Mouse (Mus musculus): ENCODE measurements around the gene Ift20.

Gene Ift20

DNA sequence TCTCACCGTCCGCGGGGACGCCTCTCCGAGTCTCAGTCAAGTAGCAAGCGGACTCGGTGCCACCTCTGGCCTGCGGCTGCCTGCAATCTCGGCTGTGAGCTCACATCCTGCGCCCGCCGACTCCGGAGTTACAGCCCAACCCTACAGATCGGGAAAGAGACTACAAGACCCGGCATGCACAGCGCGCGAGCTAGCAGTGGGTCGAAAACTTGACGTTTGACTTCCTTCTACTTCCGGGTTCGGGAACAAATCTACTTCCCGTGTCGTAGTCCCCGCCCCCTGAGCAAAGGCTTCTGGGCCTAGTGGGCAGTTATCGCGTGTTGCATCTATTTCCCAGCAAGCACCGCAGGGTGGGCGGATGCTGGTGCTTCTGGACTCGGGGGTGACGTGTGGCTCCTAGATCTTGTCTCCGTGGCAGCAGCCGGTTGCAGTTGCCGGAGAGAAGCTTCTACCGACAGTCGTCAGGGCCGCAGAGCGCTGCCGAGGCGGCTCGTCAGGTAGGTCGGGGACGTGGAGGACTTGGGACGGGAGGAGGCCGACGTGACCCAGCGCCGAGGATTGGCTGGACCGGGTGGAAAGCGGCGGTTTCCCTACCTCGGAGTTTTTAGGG, at the start of gene Ift20, which contains the start of gene Tnfaip1:
Gene Ift20 (plus strand): TSS at position 282 of the 610 bp plus-strand sequence.
Gene Tnfaip1 (minus strand): TSS at position 253 of the 610 bp plus-strand sequence.
- CTCF ChIA-PET = interaction anchor here (0.7 to 1.0 kb wide), 2 partner anchors 16 to 40 kb away, joined by 3 to 6 read pairs; no protein-coding TSS in a partner anchor

DNA sequence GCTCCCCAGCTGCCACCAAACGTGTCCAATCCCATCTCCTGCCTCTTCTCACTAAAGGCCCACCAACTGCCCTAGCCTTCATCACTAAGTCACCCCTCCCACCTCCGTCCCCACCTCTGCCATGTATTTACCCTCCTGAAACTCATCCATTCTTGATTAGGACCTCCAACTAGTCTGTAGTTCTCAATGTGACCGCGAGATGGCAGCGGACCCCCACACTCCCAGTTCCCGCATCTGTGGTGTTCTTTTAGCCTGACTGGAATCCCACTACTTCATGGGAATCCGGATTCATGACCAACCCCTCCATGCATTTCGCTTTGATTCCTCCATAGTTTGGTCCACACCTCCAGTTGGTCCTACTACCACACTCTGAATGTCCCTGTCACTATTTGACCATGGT, 48.0 kb upstream of the Ift20 start:
- CTCF ChIA-PET = no interaction called here

DNA sequence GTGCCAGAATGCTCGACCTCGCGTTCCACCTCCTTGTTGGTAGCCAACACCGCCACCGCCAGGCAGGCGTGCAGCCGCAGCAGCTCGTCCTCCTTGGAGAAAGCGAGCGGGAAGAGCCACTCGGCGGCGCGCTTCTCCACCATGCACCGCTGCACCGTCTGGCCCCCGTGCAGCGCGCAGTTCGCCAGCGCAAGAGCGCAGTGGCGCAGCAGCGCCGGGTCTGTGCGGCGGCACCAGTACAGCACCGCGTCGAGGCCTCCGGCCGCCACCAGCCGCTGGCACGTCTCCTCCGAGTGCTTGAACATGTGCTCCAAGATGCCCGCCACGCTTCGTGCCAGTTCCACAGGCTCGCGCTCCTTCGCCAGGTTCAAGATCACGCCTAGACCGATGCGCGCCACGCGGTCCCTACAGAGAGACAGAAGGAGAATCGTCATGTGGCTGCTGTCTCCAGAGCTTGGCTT, 45.4 kb upstream of the Ift20 start:
- CTCF ChIA-PET = no interaction called here

DNA sequence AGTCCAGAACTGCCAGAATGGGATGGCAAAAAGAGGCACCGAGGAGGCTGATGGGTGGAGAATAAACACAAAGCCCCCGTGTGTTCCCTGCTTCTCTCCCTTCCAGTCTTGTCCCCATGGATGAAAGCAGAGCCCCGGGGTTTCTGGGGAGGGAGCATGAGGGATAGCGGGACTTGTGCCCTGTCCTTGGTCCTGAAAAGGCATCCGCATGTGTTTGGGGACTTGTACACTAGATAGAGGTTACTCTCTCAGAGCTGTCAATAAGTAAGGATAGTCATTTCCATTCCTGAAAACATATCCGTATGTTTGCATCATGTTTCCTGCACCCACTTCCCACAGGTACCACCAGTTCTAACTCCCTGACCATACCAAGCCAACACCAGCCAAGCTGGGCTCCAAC, 40.3 kb upstream of the Ift20 start:
- CTCF ChIA-PET = interaction anchor here (1.6 kb wide), 1 partner anchor 40 kb away, joined by 6 read pairs; no protein-coding TSS in a partner anchor

DNA sequence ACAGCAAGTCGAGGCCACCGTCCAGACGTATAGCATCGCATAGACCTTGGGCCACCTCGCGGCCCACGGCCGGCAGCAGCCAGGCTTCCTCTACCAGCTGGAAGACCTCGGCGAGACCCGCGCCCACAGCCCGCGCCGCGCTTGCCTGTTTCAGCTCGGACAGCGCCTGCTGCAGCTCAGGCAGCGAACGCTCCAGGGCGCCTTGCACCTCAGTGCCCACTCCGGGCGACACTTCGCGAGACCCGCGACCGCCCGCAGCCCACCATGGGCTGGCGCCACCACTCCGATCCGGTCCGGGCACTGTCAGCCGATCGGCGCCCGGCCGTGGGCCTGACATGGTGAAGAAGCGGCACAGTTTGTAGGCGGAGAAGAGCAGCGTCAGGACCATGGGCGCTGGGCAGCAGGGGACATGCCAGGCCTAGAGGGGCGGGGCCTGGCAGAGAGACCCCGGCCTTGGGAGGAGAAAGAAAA, 39.1 kb upstream of the Ift20 start:
- CTCF ChIA-PET = interaction anchor here (1.6 kb wide), 1 partner anchor 38 kb away, joined by 6 read pairs; no protein-coding TSS in a partner anchor

DNA sequence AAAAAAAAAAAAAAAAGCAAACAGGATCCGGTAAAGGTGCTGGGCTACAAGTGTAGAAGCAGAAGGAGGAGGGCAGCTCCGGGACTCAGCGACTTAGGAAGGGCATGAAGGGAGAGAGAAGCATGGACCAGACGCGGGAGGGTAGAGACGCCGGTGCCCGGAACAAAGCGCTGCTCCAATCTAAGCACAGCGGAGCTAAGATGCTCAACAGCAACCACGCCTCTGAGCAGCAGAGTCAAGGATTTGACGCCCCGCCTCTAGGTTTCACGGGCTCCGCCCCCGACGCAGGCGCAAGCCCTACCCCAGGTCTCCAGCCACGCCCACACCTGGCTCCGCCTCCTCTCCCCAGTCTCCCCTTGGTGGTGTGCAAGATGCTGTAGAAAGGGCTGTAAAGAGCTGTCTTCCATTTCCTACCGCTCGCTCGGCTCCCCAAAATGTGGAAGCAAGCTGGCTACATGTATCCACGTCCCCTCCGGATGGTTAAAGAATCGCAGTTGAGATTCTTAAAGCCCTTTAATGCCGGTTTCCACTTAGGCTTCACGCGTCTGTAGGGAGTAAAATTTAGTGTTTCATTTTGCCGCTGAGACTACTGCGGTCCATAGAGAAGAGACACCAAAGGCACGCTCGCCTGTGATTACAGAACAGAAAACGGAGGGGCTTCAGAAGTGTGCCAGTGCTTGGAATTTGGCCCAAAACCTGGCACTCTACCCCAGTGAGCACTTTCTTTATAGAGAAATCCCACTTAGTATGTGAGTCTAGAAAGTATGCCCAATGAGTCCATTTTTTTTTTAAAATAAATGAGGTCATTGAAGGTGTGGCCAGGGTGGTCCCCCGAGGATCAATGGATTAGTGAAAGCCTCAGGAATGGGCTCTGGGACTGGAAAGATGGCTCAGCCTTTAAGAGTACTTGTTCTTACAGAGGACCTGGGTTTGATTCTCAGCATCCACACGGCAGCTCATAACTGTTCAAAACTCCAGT, 38.3 kb upstream of the Ift20 start, which contains the start of gene Sarm1:
Gene Sarm1 (minus strand): TSS at position 211 of the 979 bp plus-strand sequence.
- CTCF ChIA-PET = interaction anchor here (0.6 to 1.6 kb wide), 2 partner anchors 9 to 38 kb away, joined by 3 to 6 read pairs; no protein-coding TSS in a partner anchor

DNA sequence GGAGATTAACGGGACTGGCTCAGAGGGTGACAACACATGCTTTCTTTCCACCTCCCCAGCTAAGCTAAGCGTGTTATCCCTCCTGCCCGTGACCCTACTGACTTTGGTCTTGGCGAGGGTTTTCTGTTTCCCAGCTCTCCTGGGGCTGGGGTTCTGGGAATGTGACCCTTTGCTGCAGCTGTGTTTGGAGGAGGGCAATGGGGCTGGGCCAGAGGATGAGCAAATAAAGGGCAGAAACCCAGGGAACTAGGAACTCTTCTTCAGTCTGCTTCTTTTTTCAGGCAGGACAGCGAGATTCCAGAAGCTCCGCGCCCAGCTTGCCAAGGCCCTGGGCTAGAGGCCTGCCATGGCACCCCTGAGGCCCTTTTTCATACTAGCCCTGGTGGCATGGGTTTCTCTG, 37.2 kb upstream of the Ift20 start, which contains the start of gene Vtn:
Gene Vtn (plus strand): TSS at position 88 of the 400 bp plus-strand sequence.
- CTCF ChIA-PET = no interaction called here

DNA sequence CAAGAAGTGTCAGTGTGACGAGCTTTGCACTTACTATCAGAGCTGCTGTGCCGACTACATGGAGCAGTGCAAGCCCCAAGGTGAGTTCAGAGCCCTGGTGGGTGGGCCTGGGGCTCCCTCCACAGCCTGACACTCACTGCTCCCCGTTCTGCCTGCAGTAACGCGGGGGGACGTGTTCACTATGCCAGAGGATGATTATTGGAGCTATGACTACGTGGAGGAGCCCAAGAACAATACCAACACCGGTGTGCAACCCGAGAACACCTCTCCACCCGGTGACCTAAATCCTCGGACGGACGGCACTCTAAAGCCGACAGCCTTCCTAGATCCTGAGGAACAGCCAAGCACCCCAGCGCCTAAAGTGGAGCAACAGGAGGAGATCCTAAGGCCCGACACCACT, 36.6 kb upstream of the Ift20 start:
- CTCF ChIA-PET = no interaction called here

DNA sequence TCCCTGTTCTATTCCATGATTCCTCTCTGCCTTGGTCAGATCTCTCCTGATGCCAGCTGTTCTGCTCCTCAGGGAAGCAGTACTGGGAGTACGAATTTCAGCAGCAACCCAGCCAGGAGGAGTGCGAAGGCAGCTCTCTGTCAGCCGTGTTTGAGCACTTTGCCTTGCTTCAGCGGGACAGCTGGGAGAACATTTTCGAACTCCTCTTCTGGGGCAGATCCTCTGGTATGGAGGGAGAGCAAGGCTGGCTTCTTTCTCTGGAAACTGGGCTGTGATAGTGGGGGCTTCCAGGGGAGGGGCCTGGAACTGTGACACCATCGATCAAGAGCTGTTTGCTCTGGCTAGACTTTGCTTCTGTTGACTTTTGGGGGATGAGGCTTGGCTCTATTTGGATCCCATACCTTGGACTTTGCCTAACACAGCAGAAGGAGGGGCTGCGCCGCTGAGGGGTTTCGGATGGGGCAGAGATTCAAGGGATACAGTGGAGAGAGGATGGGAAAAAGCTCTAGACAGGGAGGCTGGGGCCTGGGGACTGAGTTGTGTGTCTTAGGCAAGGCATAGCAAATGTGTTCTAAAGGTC, 35.4 kb upstream of the Ift20 start:
- CTCF ChIA-PET = no interaction called here

DNA sequence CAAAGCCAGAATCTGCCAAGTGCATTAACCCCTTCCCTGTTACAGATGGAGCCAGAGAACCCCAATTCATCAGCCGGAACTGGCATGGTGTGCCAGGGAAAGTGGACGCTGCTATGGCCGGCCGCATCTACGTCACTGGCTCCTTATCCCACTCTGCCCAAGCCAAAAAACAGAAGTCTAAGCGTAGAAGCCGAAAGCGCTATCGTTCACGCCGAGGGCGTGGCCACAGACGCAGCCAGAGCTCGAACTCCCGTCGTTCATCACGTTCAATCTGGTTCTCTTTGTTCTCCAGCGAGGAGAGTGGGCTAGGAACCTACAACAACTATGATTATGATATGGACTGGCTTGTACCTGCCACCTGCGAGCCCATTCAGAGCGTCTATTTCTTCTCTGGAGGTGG, 34.6 kb upstream of the Ift20 start:
- CTCF ChIA-PET = no interaction called here

DNA sequence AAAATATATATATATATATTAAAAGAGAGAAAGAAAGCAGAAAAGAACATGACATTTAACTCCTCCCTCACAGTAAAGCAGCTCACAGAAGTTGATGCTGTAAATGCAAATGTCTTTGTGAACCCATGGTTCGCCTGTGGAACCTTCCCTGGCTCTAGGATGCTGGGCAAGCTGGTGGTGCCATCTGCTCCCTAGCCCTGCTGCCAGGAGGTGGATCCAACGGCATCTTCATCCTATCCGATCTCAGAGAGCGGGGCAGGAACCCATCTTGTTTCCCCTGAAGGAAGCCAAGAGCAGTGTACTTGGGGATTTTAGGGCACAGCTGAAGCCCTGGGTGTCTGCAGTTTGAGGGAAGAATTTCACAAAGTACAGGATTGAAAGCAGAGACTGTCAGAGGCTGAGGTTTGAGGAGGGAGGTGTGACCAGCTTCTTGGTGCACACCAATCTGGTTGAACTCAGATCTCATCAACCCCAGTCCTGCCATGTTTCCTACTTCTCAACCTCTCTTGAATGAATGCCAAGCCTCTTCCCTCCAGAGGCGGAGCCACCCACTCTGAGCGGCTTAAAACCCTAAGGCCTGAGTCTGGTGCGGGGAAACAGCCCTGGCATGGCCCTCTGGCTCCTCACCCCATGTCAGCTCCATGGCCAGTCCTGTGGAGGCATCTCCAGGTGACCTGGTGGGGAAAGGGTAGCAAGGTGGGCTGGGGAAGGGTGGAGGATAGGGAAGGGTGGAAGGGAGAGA, 33.1 kb upstream of the Ift20 start, which contains the start of gene Sebox:
Gene Sebox (plus strand): TSS at position 539 of the 742 bp plus-strand sequence.
- CTCF ChIA-PET = no interaction called here

DNA sequence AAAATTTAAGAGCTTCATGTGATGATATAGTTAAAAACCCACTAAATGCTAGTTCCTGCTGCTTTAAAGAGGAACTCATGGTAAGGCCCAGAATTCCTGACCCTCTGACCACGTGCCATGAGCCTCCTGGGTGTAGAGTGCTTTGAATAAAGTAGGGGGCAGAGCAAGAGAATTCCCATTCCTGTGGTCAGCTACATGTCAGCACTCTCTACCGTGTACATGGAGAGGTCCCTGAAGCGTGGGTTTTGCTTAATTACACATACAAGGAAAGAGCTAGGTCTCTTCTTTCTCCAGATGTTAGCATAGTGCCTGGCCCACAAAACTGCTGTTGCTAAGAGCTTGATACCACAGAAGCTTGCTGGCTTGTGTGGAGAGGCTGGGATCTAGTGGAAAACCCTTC, 30.7 kb upstream of the Ift20 start:
- CTCF ChIA-PET = no interaction called here

DNA sequence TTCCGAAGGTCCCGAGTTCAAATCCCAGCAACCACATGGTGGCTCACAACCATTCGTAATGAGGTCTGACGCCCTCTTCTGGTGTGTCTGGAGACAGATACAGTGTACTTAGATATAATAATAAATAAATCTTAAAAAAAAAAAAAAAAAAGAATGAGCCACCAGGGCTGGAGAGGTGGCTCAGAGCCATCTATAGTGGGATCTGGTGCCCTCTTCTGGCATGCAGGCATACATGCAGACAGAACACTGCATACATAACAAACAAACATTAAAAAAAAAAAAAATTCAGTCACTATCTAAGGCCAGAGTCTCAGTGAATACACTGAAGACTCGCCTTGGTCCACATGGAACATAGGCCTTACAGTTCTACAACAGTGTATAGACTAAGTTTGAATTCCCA, 27.0 kb upstream of the Ift20 start:
- CTCF ChIA-PET = no interaction called here

DNA sequence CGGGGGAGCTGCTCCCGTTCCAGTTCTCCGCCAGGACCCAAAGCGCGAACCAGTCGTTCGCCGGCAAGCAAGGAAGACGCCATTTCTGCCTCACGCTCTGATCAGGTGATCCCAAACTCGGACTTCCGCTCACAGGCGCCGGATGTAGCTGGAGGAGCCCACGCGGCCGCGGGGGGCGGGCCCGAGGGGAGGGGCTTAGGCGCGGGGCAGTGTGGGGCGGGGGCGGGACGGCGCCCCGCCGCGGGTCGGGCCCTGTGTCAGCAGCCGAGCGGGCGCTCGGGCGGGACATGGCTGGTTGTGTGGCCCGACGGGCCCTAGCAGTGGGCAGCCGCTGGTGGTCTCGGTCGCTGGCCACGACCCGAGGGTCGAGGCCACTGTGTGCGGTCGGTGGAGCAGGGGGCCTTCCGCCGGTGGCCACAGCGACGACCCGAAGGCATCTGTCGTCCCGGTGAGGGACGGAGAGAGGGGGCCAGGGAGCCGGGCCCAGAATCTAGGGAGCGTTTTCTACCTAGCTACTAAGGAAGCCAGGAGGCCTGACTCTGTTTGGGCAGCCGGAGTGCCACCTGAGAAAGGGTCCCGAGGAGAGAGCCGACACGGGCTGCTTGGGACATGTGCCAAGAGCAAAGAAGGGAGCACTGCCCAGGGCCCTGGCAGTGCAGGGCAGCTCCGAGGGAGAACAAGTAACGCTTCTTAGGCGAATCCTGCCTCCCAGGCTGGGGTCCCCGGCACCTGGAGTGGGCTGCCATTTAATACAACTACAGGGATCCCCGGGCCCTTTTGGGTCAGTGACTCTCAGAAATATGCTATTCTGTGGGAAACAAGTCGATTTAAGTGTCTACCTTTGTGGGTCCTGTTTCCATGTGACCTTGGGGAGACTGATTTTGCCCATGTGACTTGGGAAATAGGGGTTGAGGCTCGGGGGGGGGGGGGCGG, 23.9 kb upstream of the Ift20 start, which contains the start of the genes Tmem199 and Poldip2:
Gene Tmem199 (minus strand): TSS at position 148 of the 933 bp plus-strand sequence.
Gene Poldip2 (plus strand): TSS at position 169 of the 933 bp plus-strand sequence.
- CTCF ChIA-PET = no interaction called here

DNA sequence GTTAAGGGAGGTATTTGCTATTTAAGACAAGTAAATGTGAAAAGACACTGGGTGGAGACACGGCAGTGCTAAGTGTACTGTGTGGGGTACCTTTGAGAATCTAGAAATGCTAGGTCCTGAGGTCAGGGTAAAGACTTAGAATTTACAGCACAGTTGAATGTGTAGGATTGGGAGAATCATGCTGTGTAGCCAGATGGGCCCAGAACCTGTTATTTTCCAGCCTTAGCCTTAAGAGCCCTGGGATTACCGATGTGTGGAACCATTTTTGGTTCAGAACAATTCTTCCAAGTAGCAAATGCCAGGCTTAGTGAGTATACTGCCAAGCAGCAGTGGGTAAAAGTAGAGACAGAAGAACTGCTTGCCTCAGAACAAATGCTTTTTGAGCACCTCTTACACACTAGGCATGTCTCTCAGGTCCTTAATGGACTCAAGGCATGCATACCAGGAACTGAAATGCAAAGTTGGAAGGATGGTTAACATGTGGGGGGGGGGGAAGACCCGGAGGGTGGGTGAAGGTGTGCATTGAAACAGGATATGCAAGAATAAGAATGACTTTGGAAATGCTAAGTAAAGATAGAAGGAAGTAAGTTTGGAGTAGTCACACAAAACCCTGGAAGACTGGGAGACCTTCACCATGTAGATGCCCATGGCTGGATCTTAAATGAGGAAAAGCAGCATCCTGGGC, 22.9 kb upstream of the Ift20 start:
- CTCF ChIA-PET = no interaction called here

DNA sequence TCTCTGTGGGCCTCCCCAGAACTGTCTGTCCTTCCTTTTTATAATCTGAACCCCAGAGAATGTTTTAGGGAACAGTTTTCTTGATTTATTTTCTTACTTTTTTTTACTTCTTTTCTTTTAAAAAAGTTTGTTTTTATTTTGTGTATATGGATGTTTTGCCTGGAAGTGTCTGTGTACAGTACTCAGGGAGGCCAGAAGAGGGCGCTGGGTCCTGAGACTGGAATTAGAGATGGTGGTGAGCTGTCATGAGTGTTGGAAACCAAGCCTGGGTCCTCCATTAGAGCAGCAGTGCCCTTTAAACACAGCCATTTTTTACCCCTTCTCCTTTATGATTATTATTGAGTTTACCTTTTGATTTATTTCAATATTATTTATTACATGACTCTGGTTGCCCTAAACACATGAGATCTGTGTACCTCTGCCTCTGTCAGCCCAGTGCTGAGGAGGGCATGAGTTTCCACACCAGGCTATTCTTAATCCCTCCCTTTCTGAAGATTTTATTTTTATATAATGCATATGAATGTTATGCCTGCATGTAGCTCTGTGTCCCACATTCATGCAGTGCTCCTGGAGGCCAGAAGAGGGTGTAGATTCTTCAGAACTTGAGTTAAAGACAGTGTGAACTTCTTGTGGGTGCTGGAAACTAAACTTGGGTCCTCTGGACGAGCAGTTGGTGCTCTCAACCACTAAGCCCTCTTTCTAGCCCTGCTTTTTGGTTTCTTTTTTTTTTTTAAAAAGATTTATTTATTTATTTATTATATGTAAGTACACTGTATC, 20.4 kb upstream of the Ift20 start:
- CTCF ChIA-PET = no interaction called here

DNA sequence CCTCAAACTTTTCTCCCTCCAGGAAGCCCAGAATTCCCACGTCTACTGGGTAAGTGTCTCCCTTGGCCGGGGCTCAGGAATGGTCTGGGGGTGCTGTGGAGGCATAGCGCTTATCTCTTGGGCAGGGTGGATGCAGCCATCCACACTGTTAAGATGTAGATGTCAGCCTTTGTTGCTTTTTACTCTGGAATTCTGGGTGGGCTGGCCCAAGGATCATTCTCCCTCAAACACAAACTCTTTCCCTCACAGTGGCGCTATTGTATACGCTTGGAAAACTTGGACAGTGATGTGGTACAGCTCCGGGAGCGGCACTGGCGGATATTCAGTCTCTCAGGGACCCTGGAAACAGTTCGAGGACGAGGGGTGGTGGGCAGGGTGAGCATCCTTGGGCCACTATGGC, 17.2 kb upstream of the Ift20 start:
- CTCF ChIA-PET = interaction anchor here (0.6 kb wide), 1 partner anchor 22 kb away, joined by 3 read pairs; no protein-coding TSS in a partner anchor

DNA sequence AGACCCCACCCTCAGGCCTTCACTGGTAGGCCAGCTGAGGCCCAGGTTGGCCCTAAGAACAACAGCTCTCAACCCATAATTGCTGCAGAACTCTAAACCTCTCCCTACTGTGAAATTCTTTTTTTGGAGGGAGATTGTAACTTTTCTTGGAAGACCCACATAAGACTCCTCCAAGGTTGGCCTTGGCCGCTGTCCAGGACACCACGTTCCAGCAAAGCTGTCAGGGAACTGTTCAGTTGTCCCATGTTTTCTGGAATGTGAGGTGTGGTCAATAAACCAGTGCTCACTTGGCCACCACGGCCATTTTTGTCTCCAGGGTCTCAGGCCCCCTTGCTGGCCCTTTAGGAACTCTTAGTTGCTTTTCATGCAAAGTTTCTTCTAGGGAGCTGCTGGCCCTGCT, 14.3 kb upstream of the Ift20 start:
- CTCF ChIA-PET = interaction anchor here (0.8 kb wide), 1 partner anchor 11 kb away, joined by 3 read pairs; no protein-coding TSS in a partner anchor
